Mouse (Mus musculus): ENCODE results near the gene B4galt3.

- no peak for TF ChIP-seq CTCF (IDR thresholded peaks at IDR 0.05; ENCODE audit: low read depth, low read length)
- peak; percentile 42; the same call in 1 of the 2 replicates for TF ChIP-seq POLR2A (IDR thresholded peaks at IDR 0.05; ENCODE audit: extremely low read depth, insufficient read depth, low read length)
These were observed 48.6 kb upstream of the B4galt3 start for GRCm38 (mm10) chr1:171221281-171222193.

Measured in liver, adult 2 months (tissue).